Mouse (Mus musculus): ENCODE measurements around the gene Adgrg5. TPM values are rescaled to one million over a fixed set of nuclear protein-coding genes. Genes with fewer than 3 reads are reported as not detected.

The Adgrg5 gene
- total RNA-seq, 2 experiments from 2014 or later, result not detected

GRCm38 (mm10) chr8:94967071-94967470, 43.6 kb downstream of the Adgrg5 start:
- DNase-seq (ENCODE audit: low spot score), result no peak

GRCm38 (mm10) chr8:94967554-94967953, 44.1 kb downstream of the Adgrg5 start:
- DNase-seq (ENCODE audit: low spot score), result no peak

- DNase-seq (ENCODE audit: low spot score), result no peak
Measured at GRCm38 (mm10) chr8:94973270-94973669, 49.8 kb downstream of the Adgrg5 start.

- no peak for DNase-seq (ENCODE audit: low spot score)
Measured at GRCm38 (mm10) chr8:94973786-94974185, 50.3 kb downstream of the Adgrg5 start.

- no peak for DNase-seq (ENCODE audit: low spot score)
Measured at GRCm38 (mm10) chr8:94974467-94975165, 51.1 kb downstream of the Adgrg5 start, which contains the start of gene Adgrg1. Adgrg1 (plus strand) TSS chr8:94974751.

GRCm38 (mm10) chr8:94976651-94977417, 53.3 kb downstream of the Adgrg5 start:
- no peak for DNase-seq (ENCODE audit: low spot score)

- no peak for DNase-seq (ENCODE audit: low spot score)
Measured at GRCm38 (mm10) chr8:94978131-94978530, 54.6 kb downstream of the Adgrg5 start.

- DNase-seq (ENCODE audit: low spot score), result no peak
Measured at GRCm38 (mm10) chr8:94978593-94979319, 55.3 kb downstream of the Adgrg5 start.

- no peak for DNase-seq (ENCODE audit: low spot score)
Measured at GRCm38 (mm10) chr8:94980176-94980575, 56.7 kb downstream of the Adgrg5 start.

GRCm38 (mm10) chr8:94980976-94981375, 57.5 kb downstream of the Adgrg5 start:
- DNase-seq (ENCODE audit: low spot score), result no peak

- DNase-seq (ENCODE audit: low spot score), result no peak
Measured at GRCm38 (mm10) chr8:94981848-94982247, 58.4 kb downstream of the Adgrg5 start.

GRCm38 (mm10) chr8:94983146-94983545, 59.7 kb downstream of the Adgrg5 start:
- DNase-seq (ENCODE audit: low spot score), result no peak

- peak; percentile 26 for DNase-seq (ENCODE audit: low spot score)
Measured at GRCm38 (mm10) chr8:94983881-94984516, 60.5 kb downstream of the Adgrg5 start.

GRCm38 (mm10) chr8:94985023-94985422, 61.5 kb downstream of the Adgrg5 start:
- DNase-seq (ENCODE audit: low spot score), result no peak

GRCm38 (mm10) chr8:94986676-94987075, 63.2 kb downstream of the Adgrg5 start:
- no peak for DNase-seq (ENCODE audit: low spot score)

- no peak for DNase-seq (ENCODE audit: low spot score)
Measured at GRCm38 (mm10) chr8:94987553-94987952, 64.1 kb downstream of the Adgrg5 start.

GRCm38 (mm10) chr8:94988619-94989018, 65.1 kb downstream of the Adgrg5 start:
- DNase-seq (ENCODE audit: low spot score), result no peak

- DNase-seq (ENCODE audit: low spot score), result no peak
Measured at GRCm38 (mm10) chr8:94989711-94990110, 66.2 kb downstream of the Adgrg5 start.

- no peak for DNase-seq (ENCODE audit: low spot score)
Measured at GRCm38 (mm10) chr8:94990598-94991453, 67.3 kb downstream of the Adgrg5 start.

- DNase-seq (ENCODE audit: low spot score), result no peak
Measured at GRCm38 (mm10) chr8:94991454-94991994, 68.0 kb downstream of the Adgrg5 start.
